Mouse (Mus musculus): ENCODE data around the gene Mfge8.

Gene Mfge8

GRCm38 (mm10) chr7:79148711-79149266, at the start of gene Mfge8:
Mfge8 (minus strand) TSS chr7:79149060.
- DNase-seq (ENCODE audit: low spot score in 2 of 2) = peak; percentile 83 to 89

GRCm38 (mm10) chr7:79194560-79195413, 45.9 kb upstream of the Mfge8 start:
- DNase-seq (ENCODE audit: low spot score in 2 of 2) = peak in 1 of 2 experiments; percentile 4

- DNase-seq (ENCODE audit: low spot score in 2 of 2) = no peak
Measured at GRCm38 (mm10) chr7:79193936-79194335, 45.1 kb upstream of the Mfge8 start.

GRCm38 (mm10) chr7:79191501-79191900, 42.6 kb upstream of the Mfge8 start:
- no peak for DNase-seq (ENCODE audit: low spot score in 2 of 2)

GRCm38 (mm10) chr7:79190592-79190991, 41.7 kb upstream of the Mfge8 start:
- DNase-seq (ENCODE audit: low spot score in 2 of 2) = no peak

GRCm38 (mm10) chr7:79189211-79189610, 40.4 kb upstream of the Mfge8 start:
- DNase-seq (ENCODE audit: low spot score in 2 of 2) = no peak

GRCm38 (mm10) chr7:79187591-79187990, 38.7 kb upstream of the Mfge8 start:
- DNase-seq (ENCODE audit: low spot score in 2 of 2) = no peak

- no peak for DNase-seq (ENCODE audit: low spot score in 2 of 2)
Measured at GRCm38 (mm10) chr7:79183417-79183816, 34.6 kb upstream of the Mfge8 start.

GRCm38 (mm10) chr7:79173800-79174199, 24.9 kb upstream of the Mfge8 start:
- no peak for DNase-seq (ENCODE audit: low spot score in 2 of 2)

GRCm38 (mm10) chr7:79171782-79172181, 22.9 kb upstream of the Mfge8 start:
- DNase-seq (ENCODE audit: low spot score in 2 of 2) = no peak

GRCm38 (mm10) chr7:79167006-79167562, 18.2 kb upstream of the Mfge8 start:
- no peak for DNase-seq (ENCODE audit: low spot score in 2 of 2)

GRCm38 (mm10) chr7:79159406-79159805, 10.5 kb upstream of the Mfge8 start:
- DNase-seq (ENCODE audit: low spot score in 2 of 2) = no peak

- DNase-seq (ENCODE audit: low spot score in 2 of 2) = no peak
Measured at GRCm38 (mm10) chr7:79149522-79149921, 662 bp upstream of the Mfge8 start.

GRCm38 (mm10) chr7:79147931-79148653, 768 bp downstream of the Mfge8 start:
- DNase-seq (ENCODE audit: low spot score in 2 of 2) = no peak

- no peak for DNase-seq (ENCODE audit: low spot score in 2 of 2)
Measured at GRCm38 (mm10) chr7:79147011-79147837, 1.6 kb downstream of the Mfge8 start.

GRCm38 (mm10) chr7:79140897-79141296, 8.0 kb downstream of the Mfge8 start:
- peak; percentile 69 to 77 for DNase-seq (ENCODE audit: low spot score in 2 of 2)

GRCm38 (mm10) chr7:79139891-79140591, 8.8 kb downstream of the Mfge8 start:
- no peak for DNase-seq (ENCODE audit: low spot score in 2 of 2)

GRCm38 (mm10) chr7:79139328-79139824, 9.5 kb downstream of the Mfge8 start:
- no peak for DNase-seq (ENCODE audit: low spot score in 2 of 2)

GRCm38 (mm10) chr7:79133391-79133790, 15.5 kb downstream of the Mfge8 start:
- no peak for DNase-seq (ENCODE audit: low spot score in 2 of 2)

GRCm38 (mm10) chr7:79130843-79131444, 17.9 kb downstream of the Mfge8 start, which contains the start of gene Hapln3:
Hapln3 (minus strand) TSS chr7:79131018.
- no peak for DNase-seq (ENCODE audit: low spot score in 2 of 2)

All from urinary bladder, postnatal 36 days (tissue).